Mouse (Mus musculus) liver, postnatal 0 days (tissue): ENCODE measurements around the gene Rinl.

ENCODE experiments used
- CTCF ChIP-seq: sonication (generic); IDR thresholded peaks from 2 replicates; pipeline ENCODE4 v1.5.1; 2016; ENCODE audit warnings: antibody characterized with exemption, low read depth
- EP300 ChIP-seq: IDR thresholded peaks from 2 replicates; pipeline ENCODE4 v1.6.1; 2016; ENCODE audit warnings: antibody characterized with exemption, low read depth, mild to moderate bottlenecking

DNA sequence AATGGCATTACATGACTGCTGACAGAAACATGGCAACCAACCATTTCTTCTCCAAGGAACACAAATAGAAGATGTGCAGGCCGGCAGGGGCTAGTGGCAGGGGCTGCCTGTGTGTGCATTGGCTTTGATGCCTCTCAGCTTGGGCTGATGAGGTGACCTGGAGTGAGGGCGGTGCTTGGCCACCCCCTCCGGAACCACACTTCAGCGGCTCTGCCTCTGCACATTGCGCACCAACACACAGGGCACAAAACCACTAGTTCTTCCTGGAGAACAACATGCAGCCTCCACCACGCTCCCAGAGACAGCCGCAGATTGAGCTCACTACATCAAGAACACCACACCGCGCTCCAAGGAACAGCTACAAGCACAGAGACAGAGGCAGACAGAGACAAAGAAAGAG is 27.4 kb downstream of the Rinl start:
- TF ChIP-seq CTCF (no peak), EP300 (no peak)
